Mouse (Mus musculus): ENCODE data around the gene Mapk12. TPM values are rescaled to one million over a fixed set of nuclear protein-coding genes. Genes with fewer than 3 reads are reported as not detected.

The Mapk12 gene
- polyA plus RNA-seq, 2 experiments = 1.1 to 1.8 TPM

- TF ChIP-seq EP300 (IDR thresholded peaks at IDR 0.05; ENCODE audit: low read depth) = no peak
- TF ChIP-seq CTCF (IDR thresholded peaks at IDR 0.05; ENCODE audit: low read depth) = no peak
- Histone ChIP-seq H3K4me1 (replicated peaks; ENCODE audit: control insufficient read depth in 2 of 2, insufficient read depth in 2 of 2, low read length in 1 of 2) (peaks cover 7 to 36% of the 10 kb centered on the region in 2 experiments), H3K27ac (no peak overlapping the region; the same call in 1 of the 2 replicates), H3K36me3 (replicated peaks; ENCODE audit: control insufficient read depth, insufficient read depth, low read depth) (no peaks in the 10 kb centered on the region), H3K4me2 (ENCODE audit: low read depth) (peak overlapping the region; percentile 44), H3K9ac (replicated peaks) (no peak overlapping the region; the same call in 1 of the 2 replicates), H3K9me3 (ENCODE audit: control insufficient read depth, low read length) (no peaks in the 10 kb centered on the region), H3K27me3 (ENCODE audit: control insufficient read depth, insufficient read depth, low read length) (peaks cover 24% of the 10 kb centered on the region), H3K4me3 (ENCODE audit: insufficient read depth in 1 of 2, low read depth in 2 of 2, low read length in 2 of 2) (peak overlapping the region; percentile 51 to 55)
- DNase-seq (ENCODE audit: low read depth in 3 of 3, low spot score in 3 of 3) = no peak
- 0 out of 2 replicates have a peak, but pooled peaks have one; percentile 26 for ATAC-seq (ENCODE audit: insufficient read depth)
- WGBS (ENCODE audit: insufficient replicate concordance) = 10% methylated on average over 16 of the region's 16 CpGs
Measured at GRCm38 (mm10) chr15:89178954-89179629, 38.6 kb upstream of the Mapk12 start.

DNA sequence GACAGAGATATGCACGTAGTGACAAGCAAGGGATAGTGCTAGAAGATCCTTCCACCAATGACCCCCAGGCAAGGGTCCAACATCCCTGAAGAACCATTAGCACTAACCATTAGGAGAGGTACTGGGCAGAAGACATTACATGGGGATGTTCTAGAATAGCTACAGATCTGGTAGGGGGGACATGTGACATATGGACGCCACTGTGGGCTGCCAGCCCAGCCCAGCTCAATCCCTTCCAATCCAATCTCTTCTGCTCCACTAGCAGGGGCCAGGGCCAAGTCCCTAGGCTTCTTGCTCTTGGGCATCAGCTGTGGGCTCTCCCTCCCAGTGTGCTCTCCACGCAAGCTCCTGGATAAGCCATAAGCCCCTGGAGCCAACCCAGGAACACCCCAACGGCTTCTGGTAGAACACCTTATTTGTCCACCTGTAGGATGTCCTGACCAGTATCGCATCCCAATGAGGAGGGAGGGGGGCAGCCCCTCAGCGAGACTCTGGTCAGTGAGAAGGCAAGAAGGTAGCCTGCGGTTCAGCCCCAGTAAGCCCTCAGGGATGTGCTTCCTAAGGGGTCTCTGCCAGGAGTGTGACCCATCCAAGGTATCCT, 37.9 kb upstream of the Mapk12 start:
- peaks cover 31% of the 10 kb centered on the region for H3K27me3 ChIP-seq (ENCODE audit: control insufficient read depth, insufficient read depth, low read length)
- no peaks in the 10 kb centered on the region for H3K9me3 ChIP-seq (ENCODE audit: control insufficient read depth, low read length)
- peaks cover 7 to 36% of the 10 kb centered on the region in 2 experiments for H3K4me1 ChIP-seq (replicated peaks; ENCODE audit: control insufficient read depth in 2 of 2, insufficient read depth in 2 of 2, low read length in 1 of 2)
- WGBS (ENCODE audit: insufficient replicate concordance) = 48% methylated on average over 7 of the region's 7 CpGs
- no peak overlapping the region for H3K9ac ChIP-seq (replicated peaks)
- DNase-seq (ENCODE audit: low read depth in 3 of 3, low spot score in 3 of 3) (no peak), ATAC-seq (ENCODE audit: insufficient read depth) (no peak)
- peak overlapping the region in 1 of 2 experiments; percentile 14; a peak in 2 of 4 replicates for H3K4me3 ChIP-seq (ENCODE audit: insufficient read depth in 1 of 2, low read depth in 2 of 2, low read length in 2 of 2)
- H3K27ac ChIP-seq = no peak overlapping the region; the same call in 1 of the 2 replicates
- no peaks in the 10 kb centered on the region for H3K36me3 ChIP-seq (replicated peaks; ENCODE audit: control insufficient read depth, insufficient read depth, low read depth)
- TF ChIP-seq CTCF (IDR thresholded peaks at IDR 0.05; ENCODE audit: low read depth) (no peak), EP300 (IDR thresholded peaks at IDR 0.05; ENCODE audit: low read depth) (no peak)
- H3K4me2 ChIP-seq (ENCODE audit: low read depth) = peak overlapping the region; percentile 48

GRCm38 (mm10) chr15:89177576-89178259, 37.2 kb upstream of the Mapk12 start:
- Histone ChIP-seq H3K27ac (peak overlapping the region; percentile 47), H3K4me3 (ENCODE audit: insufficient read depth in 1 of 2, low read depth in 2 of 2, low read length in 2 of 2) (no peak overlapping the region), H3K9me3 (ENCODE audit: control insufficient read depth, low read length) (no peaks in the 10 kb centered on the region), H3K4me2 (ENCODE audit: low read depth) (peak overlapping the region; percentile 48), H3K9ac (replicated peaks) (no peak overlapping the region), H3K36me3 (replicated peaks; ENCODE audit: control insufficient read depth, insufficient read depth, low read depth) (no peaks in the 10 kb centered on the region), H3K4me1 (replicated peaks; ENCODE audit: control insufficient read depth in 2 of 2, insufficient read depth in 2 of 2, low read length in 1 of 2) (peaks cover 7 to 37% of the 10 kb centered on the region in 2 experiments), H3K27me3 (ENCODE audit: control insufficient read depth, insufficient read depth, low read length) (peaks cover 37% of the 10 kb centered on the region)
- ATAC-seq (ENCODE audit: insufficient read depth) (peak; percentile 47), DNase-seq (ENCODE audit: low read depth in 3 of 3, low spot score in 3 of 3) (no peak)
- 22% methylated on average over 4 of the region's 4 CpGs for WGBS (ENCODE audit: insufficient replicate concordance)
- TF ChIP-seq CTCF (IDR thresholded peaks at IDR 0.05; ENCODE audit: low read depth) (no peak), EP300 (IDR thresholded peaks at IDR 0.05; ENCODE audit: low read depth) (no peak)

GRCm38 (mm10) chr15:89177121-89177520, 36.6 kb upstream of the Mapk12 start:
- ATAC-seq (ENCODE audit: insufficient read depth) = peak; percentile 6; the same call in 1 of the 2 replicates
- H3K9me3 ChIP-seq (ENCODE audit: control insufficient read depth, low read length) = no peaks in the 10 kb centered on the region
- WGBS (ENCODE audit: insufficient replicate concordance) = 4% methylated on average over 5 of the region's 5 CpGs

More at GRCm38 (mm10) chr15:89177121-89177520, 36.6 kb upstream of the Mapk12 start:
- TF ChIP-seq EP300 (IDR thresholded peaks at IDR 0.05; ENCODE audit: low read depth) (no peak), CTCF (IDR thresholded peaks at IDR 0.05; ENCODE audit: low read depth) (no peak)
- no peak overlapping the region for H3K9ac ChIP-seq (replicated peaks)
- peaks cover 7 to 38% of the 10 kb centered on the region in 2 experiments for H3K4me1 ChIP-seq (replicated peaks; ENCODE audit: control insufficient read depth in 2 of 2, insufficient read depth in 2 of 2, low read length in 1 of 2)
- peaks cover 43% of the 10 kb centered on the region for H3K27me3 ChIP-seq (ENCODE audit: control insufficient read depth, insufficient read depth, low read length)
- DNase-seq (ENCODE audit: low read depth in 3 of 3, low spot score in 3 of 3) = no peak
- H3K27ac ChIP-seq = peak overlapping the region; percentile 47
- H3K36me3 ChIP-seq (replicated peaks; ENCODE audit: control insufficient read depth, insufficient read depth, low read depth) = no peaks in the 10 kb centered on the region
- H3K4me2 ChIP-seq (ENCODE audit: low read depth) = peak overlapping the region; percentile 48
- H3K4me3 ChIP-seq (ENCODE audit: insufficient read depth in 1 of 2, low read depth in 2 of 2, low read length in 2 of 2) = no peak overlapping the region

Measured in liver, embryonic 14.5 days (tissue).